Mouse (Mus musculus) activated CD4-positive, CD25-positive, alpha-beta regulatory T cell (primary cell): ENCODE data around the gene Hmces. TPM values are rescaled to one million over a fixed set of nuclear protein-coding genes. Genes with fewer than 3 reads are reported as not detected.

Experiments
- polyA plus RNA-seq, 2 experiments: library from polyadenylated mRNA; unstranded; fragments of 100-300 nt; shearing (Covaris generic); gene quantifications; one replicate each; pipeline ENCODE4 v1.2.1; 2017

The Hmces gene
- polyA plus RNA-seq, result 10 to 100 TPM; 45.8 to 51.9 TPM

DNA sequence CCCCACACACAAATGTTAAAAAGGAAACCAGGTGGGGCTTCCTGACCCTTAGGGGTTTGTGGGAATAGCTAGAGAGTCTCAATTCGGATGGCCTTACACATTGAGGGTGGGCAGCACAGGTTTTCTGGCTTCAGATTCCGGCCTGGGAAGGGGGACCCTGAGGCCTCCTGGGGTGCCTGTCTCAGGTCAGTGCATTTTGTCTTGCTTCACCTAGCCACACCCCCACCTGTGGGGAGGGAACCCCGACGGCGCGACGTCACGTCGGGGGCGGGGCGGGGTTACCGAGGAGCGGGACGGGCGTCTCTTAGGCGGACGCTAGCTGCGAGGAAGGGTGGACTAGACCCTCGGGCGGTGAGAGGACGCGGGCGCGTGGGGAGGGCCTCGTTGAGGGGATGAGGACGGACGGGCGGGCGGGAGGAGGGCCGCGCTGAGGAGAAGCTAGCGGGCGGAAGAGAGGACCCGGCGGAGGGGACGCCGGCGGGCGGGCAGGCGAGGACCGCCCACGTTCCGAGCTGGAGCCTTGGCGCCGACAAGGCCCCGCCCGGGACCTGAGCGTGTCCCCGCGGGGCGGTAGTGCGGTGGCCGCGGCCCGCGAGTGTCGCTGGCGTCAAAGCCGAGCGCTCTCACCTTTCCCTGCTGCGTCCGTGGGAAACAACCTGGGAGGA lies at the start of gene Hmces:
TSS of gene Hmces (plus strand) at position 275 of the 665 bp plus-strand sequence.

DNA sequence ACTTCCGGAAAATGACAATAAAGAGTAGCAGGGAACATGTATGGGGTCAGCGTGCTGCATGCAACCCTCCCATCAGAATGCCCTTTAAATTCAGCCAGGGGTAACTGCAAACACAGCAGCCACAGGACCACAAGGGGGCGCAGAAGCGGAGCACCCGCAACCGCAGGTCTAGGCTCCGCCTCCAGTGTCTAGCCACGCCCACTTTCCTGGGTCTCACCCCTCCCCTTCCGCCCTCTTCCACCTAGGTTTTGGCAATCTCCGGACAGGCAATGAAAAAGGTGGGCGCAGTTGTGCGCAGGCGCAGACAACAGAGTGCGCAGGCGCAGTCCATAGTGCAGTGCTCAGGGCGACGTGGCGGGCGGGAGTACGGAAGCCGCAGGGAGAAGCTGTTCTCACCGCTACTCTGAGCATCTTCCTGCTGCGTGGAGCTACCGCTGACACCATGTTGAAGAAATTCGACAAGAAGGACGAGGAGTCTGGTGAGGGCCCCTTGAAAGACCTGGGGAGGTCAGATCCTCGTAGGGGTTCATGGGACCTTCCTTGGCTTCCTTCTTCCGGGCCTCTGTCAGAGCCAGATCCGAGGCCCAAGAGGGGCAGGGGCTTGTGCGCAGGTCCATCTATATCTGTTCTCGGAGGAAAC lies 26.0 kb upstream of the Hmces start, which contains the start of gene Copg1:
TSS of gene Copg1 (plus strand) at position 221 of the 640 bp plus-strand sequence.

DNA sequence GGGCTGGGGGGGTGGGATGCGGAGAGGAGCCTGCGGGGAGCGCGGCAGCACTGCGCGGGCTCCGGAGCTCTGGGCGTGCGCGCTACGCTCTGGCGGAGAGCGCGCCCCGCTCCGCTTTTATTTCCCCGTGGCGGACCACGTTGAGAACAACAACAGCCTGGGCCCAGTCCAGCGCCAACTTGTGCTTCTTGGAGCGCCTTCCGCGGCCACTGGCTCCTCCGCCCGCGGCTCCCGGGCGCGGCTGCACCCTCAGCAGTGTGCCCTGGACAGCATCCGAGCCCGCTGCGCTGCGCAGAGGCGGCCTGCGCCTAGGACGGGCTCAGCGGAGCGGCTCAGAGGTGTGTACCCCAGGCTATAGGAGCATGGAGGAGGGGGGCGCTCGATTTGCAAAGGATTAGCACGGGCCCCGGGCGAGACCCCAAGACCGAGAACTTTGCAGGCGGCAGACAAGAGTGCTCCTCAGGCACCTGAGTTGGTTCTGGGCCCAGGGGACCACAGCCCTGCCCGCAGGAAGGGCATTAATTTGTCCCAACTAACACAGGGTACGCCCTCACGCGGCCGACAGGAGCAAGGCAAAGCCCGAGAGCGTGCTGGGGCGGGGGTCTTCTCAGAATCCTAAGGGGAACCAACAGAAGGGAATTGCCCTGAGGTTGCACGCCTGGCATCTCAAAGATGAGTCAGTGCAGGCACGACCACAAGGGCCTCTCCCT lies 68.0 kb downstream of the Hmces start, which contains the start of gene H1fx:
TSS of gene H1fx (minus strand) at position 91 of the 710 bp plus-strand sequence.

Other genes starting within 250 kb of the Hmces start
- 1 to 10 TPM; 4.1 to 6.9 TPM for gene Aplf, start 241.7 kb upstream of the Hmces start, polyA plus RNA-seq
- under 1 TPM; 0.38 to 0.61 TPM for gene Efcc1, start 183.1 kb upstream of the Hmces start, polyA plus RNA-seq
- under 1 TPM; 0.33 to 0.61 TPM for gene Gp9, start 135.9 kb upstream of the Hmces start, polyA plus RNA-seq
- 10 to 100 TPM; 29.3 to 40.8 TPM for gene Rab43, start 101.8 kb upstream of the Hmces start, polyA plus RNA-seq
- gene Gm45140, start 78.1 kb upstream of the Hmces start, polyA plus RNA-seq, result 10 to 100 TPM; 16.4 to 20.3 TPM
- gene Isy1, start 75.1 kb upstream of the Hmces start, polyA plus RNA-seq, result 10 to 100 TPM; 88.7 to 90.5 TPM
- gene Cnbp, start 62.8 kb upstream of the Hmces start, polyA plus RNA-seq, result 1,000 to 10,000 TPM in 1 of 2 experiments, 100 to 1,000 TPM in 1; 944 to 1,204 TPM
- gene Copg1, start 26.1 kb upstream of the Hmces start, polyA plus RNA-seq, result 100 to 1,000 TPM in 1 of 2 experiments, 10 to 100 TPM in 1; 78.6 to 130 TPM
- gene H1fx, start 67.7 kb downstream of the Hmces start, polyA plus RNA-seq, result 1 to 10 TPM in 1 of 2 experiments, under 1 TPM in 1; 0.37 to 1.5 TPM
- gene Rab7, start 131.3 kb downstream of the Hmces start, polyA plus RNA-seq, result 100 to 1,000 TPM; 302 to 311 TPM
- 100 to 1,000 TPM; 144 to 228 TPM for gene Rpn1, start 170.5 kb downstream of the Hmces start, polyA plus RNA-seq